Mouse (Mus musculus): ENCODE measurements around the gene Msx2. TPM values are rescaled to one million over a fixed set of nuclear protein-coding genes. Genes with fewer than 3 reads are reported as not detected.

The Msx2 gene
- polyA plus RNA-seq, 1 experiment from 2014 or later, result 0.70 TPM

DNA sequence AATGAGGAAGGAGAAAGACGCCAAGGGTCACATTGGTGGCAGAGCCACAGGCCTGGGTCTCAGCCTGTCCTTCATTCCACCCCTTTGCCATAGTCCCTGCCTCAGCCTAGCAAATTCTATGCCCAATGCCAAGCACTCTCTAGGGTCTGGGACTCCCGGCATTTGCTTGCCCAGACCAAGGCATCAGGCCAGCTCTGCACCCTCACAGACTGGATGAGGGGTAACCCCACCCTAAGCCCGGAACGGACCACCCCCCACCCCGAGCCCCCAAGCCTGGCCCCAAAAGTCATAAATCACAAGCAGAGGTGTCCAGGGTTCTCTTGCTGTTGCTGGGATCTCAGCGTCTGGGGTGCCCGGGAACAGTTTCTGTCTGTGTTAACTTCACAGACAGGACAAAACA lies 9.8 kb downstream of the Msx2 start:
- no peak for ATAC-seq (replicated peaks)

DNA sequence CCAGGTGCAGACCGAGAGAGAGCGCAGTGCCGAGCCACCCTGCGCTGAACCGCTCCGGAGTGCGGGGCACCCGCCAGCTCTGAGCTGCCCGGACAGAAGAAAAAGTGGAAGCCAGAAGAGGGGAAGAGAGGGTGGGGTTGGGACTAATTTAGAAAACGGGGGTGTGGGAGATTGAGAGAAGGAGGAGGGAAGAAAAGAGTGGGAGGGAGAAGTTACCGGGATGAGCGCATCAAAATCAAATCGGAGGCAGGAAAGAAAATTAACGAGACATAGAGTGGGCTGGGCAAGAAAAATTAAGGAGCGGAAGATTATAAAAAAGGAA lies 10.3 kb downstream of the Msx2 start:
- H3K36me3 ChIP-seq, result no peaks in the 10 kb centered on the region
- H3K4me2 ChIP-seq (replicated peaks), result peak overlapping the region; percentile 28
- H3K9ac ChIP-seq (replicated peaks), result no peak overlapping the region
- H3K4me1 ChIP-seq, result peaks cover 22% of the 10 kb centered on the region
- H3K4me3 ChIP-seq, result peak overlapping the region; percentile 22
- peaks cover 85% of the 10 kb centered on the region for H3K27me3 ChIP-seq
- under 1% methylated on average over 15 of the region's 15 CpGs for WGBS
- no peak overlapping the region for H3K27ac ChIP-seq (replicated peaks)
- H3K9me3 ChIP-seq, result no peaks in the 10 kb centered on the region
- ATAC-seq (replicated peaks), result no peak

More for the DNA sequence above, 9.8 kb downstream of the Msx2 start:
- Histone ChIP-seq H3K4me1 (peaks cover 22% of the 10 kb centered on the region), H3K4me2 (replicated peaks) (no peak overlapping the region), H3K4me3 (no peak overlapping the region), H3K9ac (replicated peaks) (no peak overlapping the region), H3K27me3 (peaks cover 86% of the 10 kb centered on the region), H3K9me3 (no peaks in the 10 kb centered on the region), H3K36me3 (no peaks in the 10 kb centered on the region), H3K27ac (replicated peaks) (no peak overlapping the region)
- WGBS, result 0% methylated on average over 7 of the region's 7 CpGs

DNA sequence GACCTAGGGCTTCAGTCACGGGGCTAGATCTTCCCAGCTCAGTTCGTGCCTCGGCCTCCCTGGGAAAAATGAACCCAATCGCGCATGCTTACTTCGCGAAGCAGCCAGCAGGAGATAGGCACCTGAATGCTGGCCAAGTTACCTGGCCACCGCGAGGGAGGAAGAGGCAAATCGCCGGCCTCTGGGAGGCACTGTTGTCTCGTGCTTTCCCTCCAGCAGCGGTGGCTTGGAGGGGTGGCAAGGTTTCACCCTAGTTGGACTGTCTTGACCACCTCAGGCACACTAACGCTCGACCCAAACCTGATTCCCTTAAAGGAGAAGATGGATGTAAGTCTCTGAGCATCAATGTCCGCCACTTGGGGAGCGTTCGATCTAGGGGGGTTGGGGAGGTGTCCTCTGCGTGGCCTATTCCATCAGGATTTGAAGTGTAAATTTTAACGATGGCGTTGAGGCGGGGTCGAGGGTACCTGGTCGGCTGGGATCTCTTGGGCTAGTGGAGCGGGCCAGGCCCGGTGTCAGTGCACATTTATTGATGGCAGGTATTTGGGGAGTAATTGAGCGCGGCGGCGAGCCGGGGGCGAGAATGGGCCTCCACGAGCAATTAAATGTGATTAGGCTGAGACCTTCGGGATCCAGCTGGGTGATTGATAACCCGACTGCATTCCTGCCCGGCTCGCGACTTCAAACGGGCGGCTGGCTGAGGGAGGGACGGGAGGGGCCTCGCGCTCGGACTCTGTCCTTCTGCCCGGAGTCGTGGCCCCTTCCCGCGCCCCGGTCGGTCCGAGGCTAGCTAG lies 10.8 kb downstream of the Msx2 start:
- Histone ChIP-seq H3K9ac (replicated peaks) (no peak overlapping the region), H3K4me3 (peak overlapping the region; percentile 22), H3K9me3 (no peaks in the 10 kb centered on the region), H3K4me1 (peaks cover 22% of the 10 kb centered on the region), H3K36me3 (no peaks in the 10 kb centered on the region), H3K4me2 (replicated peaks) (peak overlapping the region; percentile 28), H3K27me3 (peaks cover 80% of the 10 kb centered on the region), H3K27ac (replicated peaks) (no peak overlapping the region)
- under 1% methylated on average over 51 of the region's 51 CpGs for WGBS
- ATAC-seq (replicated peaks), result no peak

DNA sequence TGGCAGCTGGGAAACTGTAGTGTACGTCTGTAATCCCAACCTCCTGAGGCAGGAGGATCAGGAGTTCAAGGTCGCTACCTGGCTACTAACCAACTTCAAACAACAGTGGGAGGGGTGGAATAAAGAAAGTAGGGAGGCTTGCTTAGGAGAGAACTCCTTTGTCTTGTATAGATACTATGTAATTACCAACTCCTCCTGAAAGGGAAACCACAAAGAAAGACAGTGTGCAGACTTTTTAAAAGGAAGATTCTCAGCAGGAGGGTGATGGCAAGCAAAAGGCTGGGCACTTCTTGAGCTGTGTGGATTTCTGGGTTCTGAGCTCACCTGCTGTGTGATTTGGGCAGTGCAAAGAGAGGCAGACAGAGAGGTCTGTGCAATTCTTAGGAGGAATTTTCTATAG lies 11.5 kb downstream of the Msx2 start:
- Histone ChIP-seq H3K36me3 (no peaks in the 10 kb centered on the region), H3K4me3 (no peak overlapping the region)

DNA sequence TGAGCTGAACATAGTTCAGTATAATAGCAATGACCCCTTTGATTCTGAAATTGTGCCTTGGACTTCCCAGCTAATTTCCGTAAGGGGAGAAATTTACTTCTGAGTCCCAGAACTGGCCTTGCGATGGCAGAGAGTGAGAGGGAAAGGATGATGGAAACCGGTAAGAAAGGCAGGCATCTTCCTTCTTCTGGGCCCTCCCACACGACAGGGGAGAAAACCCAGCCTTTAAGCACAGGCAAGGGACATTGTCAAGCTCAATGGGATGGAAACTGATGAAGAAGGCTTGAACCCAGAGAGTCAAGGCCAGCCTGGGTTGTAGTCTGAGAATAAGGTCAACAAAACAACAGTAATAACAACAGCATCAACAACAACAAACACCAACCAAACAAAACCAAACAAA lies 14.1 kb downstream of the Msx2 start:
- Histone ChIP-seq H3K9ac (replicated peaks) (no peak overlapping the region), H3K36me3 (no peaks in the 10 kb centered on the region), H3K9me3 (no peaks in the 10 kb centered on the region), H3K4me3 (no peak overlapping the region), H3K4me2 (replicated peaks) (no peak overlapping the region), H3K4me1 (peaks cover 26% of the 10 kb centered on the region), H3K27me3 (peaks cover 65% of the 10 kb centered on the region), H3K27ac (replicated peaks) (no peak overlapping the region)
- WGBS, result 56% methylated on average over 4 of the region's 4 CpGs
- ATAC-seq (replicated peaks), result no peak

More for the DNA sequence above, 11.5 kb downstream of the Msx2 start:
- peaks cover 79% of the 10 kb centered on the region for H3K27me3 ChIP-seq
- peaks cover 22% of the 10 kb centered on the region for H3K4me1 ChIP-seq
- ATAC-seq (replicated peaks), result no peak
- H3K9me3 ChIP-seq, result no peaks in the 10 kb centered on the region
- WGBS, result 9% methylated on average over 2 of the region's 2 CpGs
- H3K27ac ChIP-seq (replicated peaks), result no peak overlapping the region
- no peak overlapping the region for H3K4me2 ChIP-seq (replicated peaks)
- H3K9ac ChIP-seq (replicated peaks), result no peak overlapping the region

DNA sequence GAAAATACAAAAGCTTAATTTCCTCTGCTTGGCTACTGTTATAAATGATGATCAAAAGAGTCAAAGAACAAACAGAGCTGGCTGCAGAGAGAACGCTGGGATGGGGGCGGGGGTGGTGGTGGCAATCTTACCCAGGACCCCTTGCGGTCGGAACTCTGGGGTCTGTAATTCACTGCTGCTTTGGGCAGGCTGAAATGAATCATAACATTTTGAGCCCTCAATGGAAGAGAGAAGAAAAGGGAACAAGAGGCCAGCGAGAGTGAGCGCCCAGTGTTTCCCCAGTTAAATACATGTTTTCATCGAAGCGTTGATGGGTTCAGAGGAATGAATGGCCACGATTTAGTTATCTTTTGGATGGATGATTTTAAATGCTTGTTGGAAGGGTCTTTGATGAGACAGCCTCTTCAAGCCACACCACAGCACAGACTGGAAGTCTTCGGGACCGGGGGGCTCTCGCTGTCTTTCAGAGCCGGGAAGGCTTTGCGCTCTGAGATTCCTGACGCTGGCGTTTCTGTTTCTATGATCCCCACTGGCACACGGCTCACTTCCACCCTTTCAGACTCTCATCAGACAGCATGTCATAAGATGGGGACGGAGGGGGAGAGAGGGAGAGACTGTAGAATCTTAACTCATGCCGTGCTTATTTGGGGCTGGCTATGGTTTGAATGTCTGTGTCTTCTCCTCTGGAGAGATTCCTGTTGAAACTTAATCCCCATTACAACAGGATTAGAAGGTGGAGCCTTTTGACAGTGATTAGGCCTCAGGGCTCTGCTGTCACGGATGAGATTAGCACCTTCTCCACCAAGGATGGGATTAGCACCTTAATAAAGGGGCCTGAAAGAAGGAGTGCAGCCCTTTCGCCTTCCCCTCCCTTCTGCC lies 17.8 kb downstream of the Msx2 start:
- peaks cover 42% of the 10 kb centered on the region for H3K27me3 ChIP-seq
- H3K4me3 ChIP-seq, result peak overlapping the region; percentile 31
- WGBS, result 3% methylated on average over 21 of the region's 21 CpGs
- peak overlapping the region; percentile 24 for H3K9ac ChIP-seq (replicated peaks)
- no peaks in the 10 kb centered on the region for H3K9me3 ChIP-seq
- no peak overlapping the region; the same call in 1 of the 2 replicates for H3K27ac ChIP-seq (replicated peaks)
- peak overlapping the region; percentile 58 for H3K4me2 ChIP-seq (replicated peaks)
- ATAC-seq (replicated peaks), result 0 out of 2 replicates have a peak, but pooled peaks have one; percentile 53
- peaks cover 12% of the 10 kb centered on the region; the same call in 1 of the 2 replicates for H3K4me1 ChIP-seq
- no peaks in the 10 kb centered on the region for H3K36me3 ChIP-seq

DNA sequence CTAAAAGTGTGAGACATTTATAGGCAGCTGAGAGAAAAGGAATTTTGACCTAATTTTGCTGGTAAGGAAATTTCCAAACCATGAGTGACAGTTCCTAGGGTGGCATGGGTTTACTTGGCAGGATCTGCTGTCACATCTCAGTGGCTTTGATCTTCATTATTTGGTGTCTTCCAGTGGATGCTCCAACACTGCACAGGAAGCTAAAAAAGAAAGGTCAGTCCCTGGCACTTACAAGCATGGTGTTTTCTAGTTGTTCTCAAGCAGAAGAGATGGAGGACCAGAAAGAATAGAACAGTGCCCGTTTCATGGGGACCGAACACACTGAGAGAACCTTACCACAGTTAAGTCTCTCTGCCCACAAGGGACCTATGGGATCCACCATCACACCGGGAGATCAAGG lies 18.9 kb downstream of the Msx2 start:
- ATAC-seq (replicated peaks), result no peak
- Histone ChIP-seq H3K27me3 (peaks cover 39% of the 10 kb centered on the region), H3K4me1 (peaks cover 12% of the 10 kb centered on the region; the same call in 1 of the 2 replicates), H3K27ac (replicated peaks) (no peak overlapping the region), H3K4me2 (replicated peaks) (no peak overlapping the region), H3K36me3 (no peaks in the 10 kb centered on the region), H3K9me3 (no peaks in the 10 kb centered on the region), H3K9ac (replicated peaks) (no peak overlapping the region), H3K4me3 (no peak overlapping the region)
- WGBS, result 74% methylated on average over 3 of the region's 3 CpGs

DNA sequence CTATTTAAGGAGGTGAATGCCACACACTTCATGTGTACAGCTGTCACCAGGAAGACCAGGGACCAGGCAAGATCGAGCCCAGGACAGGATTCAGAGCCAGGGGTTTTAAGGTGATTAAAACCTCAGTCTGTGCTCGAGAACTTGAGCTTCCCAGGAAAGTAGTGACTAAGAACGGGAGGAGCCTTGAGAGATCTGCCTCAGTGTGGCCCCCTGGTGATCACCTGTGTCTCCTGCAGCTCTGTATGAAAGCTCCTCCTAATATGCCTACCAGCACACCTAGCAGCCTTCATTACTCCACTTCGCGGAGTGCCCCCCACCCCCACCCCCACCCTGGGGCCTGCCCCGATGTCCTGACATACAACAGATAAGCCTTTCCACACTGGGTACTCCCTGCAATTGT lies 25.3 kb downstream of the Msx2 start:
- Histone ChIP-seq H3K4me3 (no peak overlapping the region), H3K9ac (replicated peaks) (no peak overlapping the region), H3K4me1 (0 out of 2 replicates have a peak, but pooled peaks cover under 1% of the 10 kb centered on the region), H3K27ac (replicated peaks) (no peak overlapping the region), H3K36me3 (no peaks in the 10 kb centered on the region), H3K9me3 (no peaks in the 10 kb centered on the region), H3K4me2 (replicated peaks) (no peak overlapping the region), H3K27me3 (peaks cover 7% of the 10 kb centered on the region)
- 16% methylated on average over 6 of the region's 6 CpGs for WGBS
- ATAC-seq (replicated peaks), result no peak

DNA sequence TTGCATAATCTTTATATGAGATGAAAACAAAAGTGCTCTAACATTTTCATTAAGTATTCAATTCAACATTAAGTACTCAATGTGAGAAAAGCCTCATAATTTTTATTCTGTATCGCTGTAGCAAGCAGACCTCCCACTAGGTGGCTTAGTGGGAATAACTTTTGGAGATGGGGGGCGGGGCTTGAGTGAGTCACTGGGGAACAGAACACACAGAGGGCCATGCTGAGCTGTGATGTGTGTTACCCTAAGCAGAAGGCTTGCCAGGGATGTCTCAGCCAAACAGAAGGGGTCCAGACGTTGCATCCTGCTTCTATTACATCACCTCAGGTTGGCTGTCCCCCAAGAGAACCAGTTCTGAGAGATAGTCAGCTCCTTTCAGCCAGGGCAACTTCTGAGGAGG lies 29.3 kb downstream of the Msx2 start:
- Histone ChIP-seq H3K27me3 (no peaks in the 10 kb centered on the region), H3K4me2 (replicated peaks) (no peak overlapping the region), H3K4me1 (0 out of 2 replicates have a peak, but pooled peaks cover 3% of the 10 kb centered on the region), H3K4me3 (no peak overlapping the region), H3K36me3 (no peaks in the 10 kb centered on the region), H3K9ac (replicated peaks) (no peak overlapping the region), H3K27ac (replicated peaks) (no peak overlapping the region), H3K9me3 (no peaks in the 10 kb centered on the region)
- WGBS, result 22% methylated on average over 3 of the region's 3 CpGs
- peak; percentile 78 for ATAC-seq (replicated peaks)

DNA sequence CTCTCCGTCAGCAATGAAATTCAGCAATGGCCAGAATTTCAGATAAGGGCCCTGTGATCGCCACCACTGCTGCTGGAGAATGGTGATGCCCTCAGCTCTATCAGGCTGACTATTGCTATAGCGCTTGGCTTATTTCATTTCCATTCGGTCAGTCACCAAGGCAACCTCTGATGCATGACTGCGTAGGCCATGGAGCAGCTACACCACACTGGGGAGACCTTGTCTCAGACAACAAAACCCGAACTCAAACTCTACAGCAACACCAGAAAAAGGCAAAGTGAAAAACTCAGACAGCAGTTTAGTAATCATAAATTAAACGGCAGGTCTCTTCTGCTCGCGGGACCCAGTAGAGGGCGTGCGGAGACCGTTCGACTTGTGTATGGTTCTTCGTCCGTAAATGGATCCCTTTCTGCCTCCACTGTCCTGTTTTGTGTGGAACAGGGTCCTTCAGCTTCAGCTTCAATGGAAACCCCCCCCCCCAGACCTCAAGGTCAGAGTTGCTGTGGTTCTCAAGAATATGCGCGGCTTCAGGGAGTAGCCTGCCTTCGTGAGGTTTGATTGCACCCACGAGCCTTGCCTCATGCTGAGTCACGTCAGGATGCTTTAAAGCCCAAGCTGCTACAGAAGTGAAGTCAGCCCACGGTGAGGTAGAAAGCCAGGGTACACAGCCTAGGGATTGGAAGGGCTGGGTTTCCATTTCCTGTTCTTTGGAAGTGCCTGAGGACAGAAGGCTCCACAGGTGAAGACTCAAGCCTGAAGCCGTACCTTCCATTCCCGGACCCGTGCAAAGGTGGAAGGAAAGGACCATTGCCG lies 30.5 kb downstream of the Msx2 start:
- Histone ChIP-seq H3K4me2 (replicated peaks) (peak overlapping the region; percentile 34), H3K9me3 (no peaks in the 10 kb centered on the region), H3K4me3 (0 out of 2 replicates have a peak overlapping the region, but pooled peaks have one; percentile 14), H3K36me3 (no peaks in the 10 kb centered on the region), H3K27me3 (no peaks in the 10 kb centered on the region), H3K9ac (replicated peaks) (no peak overlapping the region), H3K27ac (replicated peaks) (no peak overlapping the region), H3K4me1 (0 out of 2 replicates have a peak, but pooled peaks cover 3% of the 10 kb centered on the region)
- 36% methylated on average over 25 of the region's 25 CpGs for WGBS
- no peak for ATAC-seq (replicated peaks)

DNA sequence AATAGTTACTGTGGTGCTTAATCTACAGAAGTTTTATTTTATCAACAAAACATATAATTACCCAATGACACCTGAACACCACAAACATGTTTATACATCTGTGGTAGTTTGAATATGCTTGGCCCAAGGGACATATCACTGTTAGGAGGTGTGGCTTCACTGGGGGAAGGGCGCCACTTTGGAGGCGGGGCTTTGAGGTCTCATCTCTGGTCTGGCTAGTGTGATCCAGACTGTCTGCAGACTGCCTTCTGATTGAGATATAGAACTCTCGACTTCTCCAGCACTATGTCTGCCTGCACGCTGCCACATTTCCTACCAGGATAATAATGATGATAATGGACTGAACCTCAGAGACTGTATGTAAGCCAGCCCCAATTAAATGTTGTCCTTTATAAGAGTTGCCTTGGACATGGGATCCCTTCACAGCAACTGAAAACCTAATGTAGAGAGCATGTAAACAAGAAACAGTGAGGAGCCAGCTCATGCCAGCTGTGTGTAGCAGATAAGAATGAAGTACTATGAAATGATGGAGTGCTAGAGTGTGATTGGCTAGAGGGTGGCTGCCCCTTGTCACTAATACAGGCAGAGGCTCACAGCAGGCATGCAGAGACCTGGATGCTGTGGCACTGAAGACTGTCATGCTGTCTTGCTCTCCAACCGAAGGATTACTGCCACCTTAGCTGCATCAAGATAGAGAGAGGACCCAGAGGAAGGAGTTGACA lies 31.4 kb downstream of the Msx2 start:
- H3K36me3 ChIP-seq, result no peaks in the 10 kb centered on the region
- no peaks in the 10 kb centered on the region for H3K9me3 ChIP-seq
- no peak overlapping the region for H3K4me3 ChIP-seq
- WGBS, result 71% methylated on average over 5 of the region's 5 CpGs
- H3K4me2 ChIP-seq (replicated peaks), result no peak overlapping the region
- no peak overlapping the region for H3K27ac ChIP-seq (replicated peaks)
- H3K27me3 ChIP-seq, result no peaks in the 10 kb centered on the region
- H3K4me1 ChIP-seq, result 0 out of 2 replicates have a peak, but pooled peaks cover 3% of the 10 kb centered on the region
- H3K9ac ChIP-seq (replicated peaks), result no peak overlapping the region
- ATAC-seq (replicated peaks), result no peak

Data from forebrain, embryonic 15.5 days (tissue).